10 mouse cellular contexts compared by ENCODE assay signal in the genomic region with DNA sequence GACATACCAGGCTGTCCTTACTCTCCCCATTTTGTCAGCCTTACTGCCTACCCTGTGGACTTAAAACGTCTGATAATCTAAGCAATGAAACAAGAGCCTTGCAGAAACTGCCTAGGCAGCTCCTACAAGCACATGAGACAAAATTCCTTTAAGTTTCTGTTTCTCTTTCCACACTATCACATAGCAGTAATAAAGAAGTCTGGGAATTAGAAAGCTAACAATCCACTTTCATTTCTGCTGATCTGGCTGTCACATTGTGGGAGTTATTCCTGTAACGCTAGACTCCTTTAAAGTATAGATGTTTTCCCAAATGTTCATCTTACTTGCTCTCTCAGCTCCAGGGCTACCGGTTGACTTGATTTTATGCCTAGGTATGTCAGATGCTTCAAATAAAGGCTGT. TPM values are rescaled to one million over a fixed set of nuclear protein-coding genes. Genes with fewer than 3 reads are reported as not detected.
DNase-seq lines count a peak whose midpoint lies in the region; ATAC-seq lines count a peak whose summit lies in the region.
"Had no signal": no experiment of that assay in that cellular context is flagged by ENCODE, and none has a peak within 500 bp of the region (broad histone marks: within the 10 kb centered on the region; RNA-seq: fewer than 3 reads in every experiment).

No protein-coding gene starts in this region.

- no peaks in the 10 kb centered on the region for H3K9me3 ChIP-seq in heart, embryonic 15.5 days (replicated peaks)
- H3K9me3 ChIP-seq in lung, embryonic 16.5 days (ENCODE audit: control insufficient read depth, low read length), result 0 out of 2 replicates have a peak, but pooled peaks cover 2% of the 10 kb centered on the region
- H3K9me3 ChIP-seq in embryonic facial prominence, embryonic 14.5 days (ENCODE audit: control insufficient read depth, low read length), result no peaks in the 10 kb centered on the region
- H3K9me3 ChIP-seq: forebrain, embryonic 13.5 days had no signal

- H3K27me3 ChIP-seq in heart, embryonic 15.5 days, result no peaks in the 10 kb centered on the region
- H3K27me3 ChIP-seq in lung, embryonic 16.5 days (ENCODE audit: control insufficient read depth, insufficient read depth, low read depth, low read length), result no peaks in the 10 kb centered on the region
- H3K27me3 ChIP-seq in embryonic facial prominence, embryonic 14.5 days (replicated peaks; ENCODE audit: control insufficient read depth, insufficient read depth, low read length), result no peaks in the 10 kb centered on the region
- H3K27me3 ChIP-seq: forebrain, embryonic 13.5 days had no signal

- H3K4me1 ChIP-seq in heart, embryonic 15.5 days (replicated peaks), result peaks cover 24% of the 10 kb centered on the region
- H3K4me1 ChIP-seq in lung, embryonic 16.5 days (replicated peaks; ENCODE audit: control insufficient read depth, insufficient read depth, low read length), result peaks cover 21% of the 10 kb centered on the region
- H3K4me1 ChIP-seq in embryonic facial prominence, embryonic 14.5 days (ENCODE audit: control insufficient read depth, insufficient read depth, low read length), result peaks cover 10% of the 10 kb centered on the region; the same call in 1 of the 2 replicates

- no peak overlapping the region for H3K4me3 ChIP-seq in heart, embryonic 15.5 days
- no peak overlapping the region for H3K4me3 ChIP-seq in lung, embryonic 16.5 days (ENCODE audit: low read length)
- H3K4me3 ChIP-seq in embryonic facial prominence, embryonic 14.5 days (ENCODE audit: low read depth, low read length), result no peak overlapping the region
- H3K4me3 ChIP-seq in macrophage (ENCODE audit: inconsistent target), result no peak overlapping the region
- H3K4me3 ChIP-seq: forebrain, embryonic 13.5 days had no signal

- 48% methylated on average over 3 of the region's 3 CpGs for whole genome bisulfite sequencing in heart, embryonic 15.5 days
- WGBS in lung, embryonic 16.5 days, result 42% methylated on average over 3 of the region's 3 CpGs
- 25% methylated on average over 3 of the region's 3 CpGs for WGBS in embryonic facial prominence, embryonic 14.5 days
- 75% methylated on average over 3 of the region's 3 CpGs for WGBS in macrophage (ENCODE audit: missing documents)

- peaks cover 32% of the 10 kb centered on the region; the same call in 1 of the 2 replicates for H3K79me2 ChIP-seq in macrophage (ENCODE audit: inconsistent target)

- no peaks in the 10 kb centered on the region for H3K36me3 ChIP-seq in heart, embryonic 15.5 days
- H3K36me3 ChIP-seq in lung, embryonic 16.5 days (ENCODE audit: control insufficient read depth, insufficient read depth, low read length), result no peaks in the 10 kb centered on the region
- no peaks in the 10 kb centered on the region for H3K36me3 ChIP-seq in embryonic facial prominence, embryonic 14.5 days (ENCODE audit: control insufficient read depth, insufficient read depth, low read length)
- no peaks in the 10 kb centered on the region for H3K36me3 ChIP-seq in macrophage (ENCODE audit: inconsistent target)

- H3K27ac ChIP-seq in heart, embryonic 15.5 days, result peak overlapping the region; percentile 81
- H3K27ac ChIP-seq in lung, embryonic 16.5 days (ENCODE audit: low read length), result peak overlapping the region; percentile 76
- peak overlapping the region; percentile 50 for H3K27ac ChIP-seq in embryonic facial prominence, embryonic 14.5 days (replicated peaks; ENCODE audit: low read depth, low read length)
- peak overlapping the region; percentile 66 for H3K27ac ChIP-seq in macrophage
- H3K27ac ChIP-seq: forebrain, embryonic 13.5 days had no signal

- peak overlapping the region; percentile 45 for H3K4me2 ChIP-seq in heart, embryonic 15.5 days
- peak overlapping the region; percentile 44 for H3K4me2 ChIP-seq in lung, embryonic 16.5 days (ENCODE audit: low read depth, low read length)
- peak overlapping the region; percentile 41 for H3K4me2 ChIP-seq in embryonic facial prominence, embryonic 14.5 days (ENCODE audit: low read depth, low read length)
- H3K4me2 ChIP-seq: forebrain, embryonic 13.5 days had no signal

- no peak overlapping the region for H3K9ac ChIP-seq in heart, embryonic 15.5 days
- peak overlapping the region; percentile 45; the same call in 1 of the 2 replicates for H3K9ac ChIP-seq in lung, embryonic 16.5 days (ENCODE audit: low read length)
- no peak overlapping the region for H3K9ac ChIP-seq in embryonic facial prominence, embryonic 14.5 days (ENCODE audit: low read depth, low read length)
- H3K9ac ChIP-seq: forebrain, embryonic 13.5 days had no signal

- no peak for DNase-seq in heart, postnatal 4 days
- no peak for DNase-seq in lung, postnatal 25 days (ENCODE audit: low spot score)
- no peak for DNase-seq in embryonic facial prominence, embryonic 14.5 days (ENCODE audit: low spot score)
- no peak for DNase-seq in adrenal gland, adult 18-20 months (ENCODE audit: low spot score in 2 of 2)
- DNase-seq in cerebellum, adult 11-12 months, result no peak
- DNase-seq: left cerebral cortex, postnatal 4 days had no signal

- no peak for ATAC-seq in heart, embryonic 15.5 days (replicated peaks; ENCODE audit: insufficient number of reproducible peaks, insufficient read depth, low FRiP score, low read depth)
- no peak for ATAC-seq in lung, embryonic 16.5 days (ENCODE audit: low read depth)
- ATAC-seq in embryonic facial prominence, embryonic 14.5 days (ENCODE audit: low read depth), result no peak
- ATAC-seq: forebrain, embryonic 13.5 days had no signal

RNA-seq across cellular contexts. Expression of gene Ifit2, which starts 3.0 kb away (rescaled TPM):
- polyA plus RNA-seq in heart, embryonic 15.5 days (2015; fragmentation: Nextera tagmentation; extraction: Ambion mirVana), result 7.7 and 8.9 TPM in 2 replicates
- total RNA-seq in heart, postnatal 4 days (2021), result 1 to 10 TPM; 8.0 to 8.2 TPM
- polyA plus RNA-seq in lung, embryonic 16.5 days (2015; fragmentation: Nextera tagmentation; extraction: Ambion mirVana), result 10.7 and 13.0 TPM in 2 replicates
- 9.5 and 10.3 TPM in 2 replicates for polyA plus RNA-seq in embryonic facial prominence, embryonic 14.5 days (2014; fragmentation: Nextera tagmentation; extraction: Ambion mirVana)
- 1,000 to 10,000 TPM in 6 of 26 experiments, 100 to 1,000 TPM in 12, 10 to 100 TPM in 8; 30.4 to 2,097 (median 579) TPM for total RNA-seq in macrophage (2018; cell fraction: chromatin; rRNA removed)
- total RNA-seq in macrophage (2018; cell fraction: cytosol; rRNA removed), result 1,000 to 10,000 TPM in 14 of 26 experiments, 100 to 1,000 TPM in 12; 225 to 3,895 (median 1,756) TPM
- total RNA-seq in macrophage (2018; cell fraction: nucleus; rRNA removed), result 1,000 to 10,000 TPM in 16 of 26 experiments, 100 to 1,000 TPM in 9, 10 to 100 TPM in 1; 77.5 to 3,890 (median 2,245) TPM
- polyA plus RNA-seq in macrophage (2018), result 92.3 to 757 TPM (median 307 TPM) in 3 replicates
- total RNA-seq in adrenal gland, adult 18-20 months (2021), result 1 to 10 TPM; 2.8 to 4.3 TPM

RNA-seq across cellular contexts. Expression of gene Lipa, which starts 26.2 kb away (rescaled TPM):
- 29.7 and 34.2 TPM in 2 replicates for polyA plus RNA-seq in heart, embryonic 15.5 days (2015; fragmentation: Nextera tagmentation; extraction: Ambion mirVana)
- total RNA-seq in heart, postnatal 4 days (2021), result 10 to 100 TPM; 20.7 to 21.2 TPM
- 52.6 and 53.5 TPM in 2 replicates for polyA plus RNA-seq in lung, embryonic 16.5 days (2015; fragmentation: Nextera tagmentation; extraction: Ambion mirVana)
- polyA plus RNA-seq in embryonic facial prominence, embryonic 14.5 days (2014; fragmentation: Nextera tagmentation; extraction: Ambion mirVana), result 46.3 and 49.5 TPM in 2 replicates
- total RNA-seq in macrophage (2018; cell fraction: chromatin; rRNA removed), result 100 to 1,000 TPM in 15 of 26 experiments, 10 to 100 TPM in 11; 33.8 to 485 (median 111) TPM
- total RNA-seq in macrophage (2018; cell fraction: cytosol; rRNA removed), result 1,000 to 10,000 TPM in 4 of 26 experiments, 100 to 1,000 TPM in 22; 457 to 1,368 (median 726) TPM
- 1,000 to 10,000 TPM in 3 of 26 experiments, 100 to 1,000 TPM in 23; 198 to 1,229 (median 648) TPM for total RNA-seq in macrophage (2018; cell fraction: nucleus; rRNA removed)
- polyA plus RNA-seq in macrophage (2018), result 951 to 1,428 TPM (median 1,047 TPM) in 3 replicates
- 100 to 1,000 TPM; 101 to 207 TPM for total RNA-seq in adrenal gland, adult 18-20 months (2021)

RNA-seq across cellular contexts. Expression of gene Ifit3, which starts 29.8 kb away (rescaled TPM):
- 0.98 and 2.9 TPM in 2 replicates for polyA plus RNA-seq in heart, embryonic 15.5 days (2015; fragmentation: Nextera tagmentation; extraction: Ambion mirVana)
- total RNA-seq in heart, postnatal 4 days (2021), result under 1 TPM; 0.50 to 0.54 TPM
- polyA plus RNA-seq in lung, embryonic 16.5 days (2015; fragmentation: Nextera tagmentation; extraction: Ambion mirVana), result 0.70 and 0.97 TPM in 2 replicates
- polyA plus RNA-seq in embryonic facial prominence, embryonic 14.5 days (2014; fragmentation: Nextera tagmentation; extraction: Ambion mirVana), result 1.6 and 2.1 TPM in 2 replicates
- total RNA-seq in macrophage (2018; cell fraction: chromatin; rRNA removed), result 1,000 to 10,000 TPM in 5 of 26 experiments, 100 to 1,000 TPM in 14, 10 to 100 TPM in 7; 56.4 to 1,330 (median 558) TPM
- total RNA-seq in macrophage (2018; cell fraction: cytosol; rRNA removed), result 1,000 to 10,000 TPM in 13 of 26 experiments, 100 to 1,000 TPM in 13; 197 to 2,399 (median 937) TPM
- total RNA-seq in macrophage (2018; cell fraction: nucleus; rRNA removed), result 1,000 to 10,000 TPM in 13 of 26 experiments, 100 to 1,000 TPM in 12, 10 to 100 TPM in 1; 99.6 to 2,418 (median 1,000) TPM
- polyA plus RNA-seq in macrophage (2018), result 215 to 762 TPM (median 269 TPM) in 3 replicates
- 1 to 10 TPM; 5.4 to 6.3 TPM for total RNA-seq in adrenal gland, adult 18-20 months (2021)

RNA-seq across cellular contexts. Expression of gene Ifit1bl1, which starts 48.2 kb away (rescaled TPM):
- 2.1 and 2.5 TPM in 2 replicates for polyA plus RNA-seq in heart, embryonic 15.5 days (2015; fragmentation: Nextera tagmentation; extraction: Ambion mirVana)
- 1 to 10 TPM; 1.8 to 2.2 TPM for total RNA-seq in heart, postnatal 4 days (2021)
- 0.70 and 0.72 TPM in 2 replicates for polyA plus RNA-seq in lung, embryonic 16.5 days (2015; fragmentation: Nextera tagmentation; extraction: Ambion mirVana)
- polyA plus RNA-seq in embryonic facial prominence, embryonic 14.5 days (2014; fragmentation: Nextera tagmentation; extraction: Ambion mirVana), result 0.56 and 1.2 TPM in 2 replicates
- total RNA-seq in macrophage (2018; cell fraction: chromatin; rRNA removed), result 10 to 100 TPM in 14 of 26 experiments, 1 to 10 TPM in 3, under 1 TPM in 6, not detected in 3; 0.38 to 79.7 (median 17.9) TPM
- 100 to 1,000 TPM in 13 of 26 experiments, 10 to 100 TPM in 4, 1 to 10 TPM in 9; 4.7 to 597 (median 84.5) TPM for total RNA-seq in macrophage (2018; cell fraction: cytosol; rRNA removed)
- total RNA-seq in macrophage (2018; cell fraction: nucleus; rRNA removed), result 100 to 1,000 TPM in 13 of 26 experiments, 10 to 100 TPM in 2, 1 to 10 TPM in 11; 1.0 to 406 (median 63.2) TPM
- polyA plus RNA-seq in macrophage (2018), result 5.2 to 71.8 TPM (median 6.7 TPM) in 3 replicates
- under 1 TPM; 0.40 to 0.48 TPM for total RNA-seq in adrenal gland, adult 18-20 months (2021)

RNA-seq across cellular contexts. Expression of gene Ifit3b, which starts 54.2 kb away (rescaled TPM):
- 0.34 and 0.82 TPM in 2 replicates for polyA plus RNA-seq in heart, embryonic 15.5 days (2015; fragmentation: Nextera tagmentation; extraction: Ambion mirVana)
- total RNA-seq in heart, postnatal 4 days (2021), result under 1 TPM in 1 of 2 experiments, not detected in 1; 0.45 TPM
- 0.25 TPM in 1 of 2 replicates, not detected in the other for polyA plus RNA-seq in lung, embryonic 16.5 days (2015; fragmentation: Nextera tagmentation; extraction: Ambion mirVana)
- not detected in 2 replicates for polyA plus RNA-seq in embryonic facial prominence, embryonic 14.5 days (2014; fragmentation: Nextera tagmentation; extraction: Ambion mirVana)
- 10 to 100 TPM in 18 of 26 experiments, 1 to 10 TPM in 8; 1.6 to 98.6 (median 29.8) TPM for total RNA-seq in macrophage (2018; cell fraction: chromatin; rRNA removed)
- 100 to 1,000 TPM in 14 of 26 experiments, 10 to 100 TPM in 12; 26.4 to 491 (median 133) TPM for total RNA-seq in macrophage (2018; cell fraction: cytosol; rRNA removed)
- total RNA-seq in macrophage (2018; cell fraction: nucleus; rRNA removed), result 100 to 1,000 TPM in 13 of 26 experiments, 10 to 100 TPM in 12, 1 to 10 TPM in 1; 8.7 to 374 (median 106) TPM
- 29.7 to 123 TPM (median 34.2 TPM) in 3 replicates for polyA plus RNA-seq in macrophage (2018)
- 1 to 10 TPM; 1.9 to 2.5 TPM for total RNA-seq in adrenal gland, adult 18-20 months (2021)
- polyA plus RNA-seq: forebrain, embryonic 13.5 days had no signal

Comparison
In these comparisons a context has a peak if more than half of its experiments do, and no peak if none do; other contexts are left out.
1. RNA of gene Lipa, which starts 26.2 kb away (polyA plus RNA-seq): 951 to 1,428 TPM in macrophage; 52.6 to 53.5 TPM in lung, embryonic 16.5 days, 46.3 to 49.5 TPM in embryonic facial prominence, embryonic 14.5 days and 29.7 to 34.2 TPM in heart, embryonic 15.5 days; every median in the first group is over 10 times any median in the second.
2. RNA of gene Ifit3, which starts 29.8 kb away (polyA plus RNA-seq): 215 to 762 TPM in macrophage; 1.6 to 2.1 TPM in embryonic facial prominence, embryonic 14.5 days, 0.98 to 2.9 TPM in heart, embryonic 15.5 days and 0.70 to 0.97 TPM in lung, embryonic 16.5 days; every median in the first group is over 10 times any median in the second.
3. Peak in every context shown above with its lines, with median percentiles within 50 percentile points of each other: H3K27ac ChIP-seq and H3K4me2 ChIP-seq.